Mouse (Mus musculus) monocyte, adult 2 months (primary cell): ENCODE measurements around the gene Iqcf3.
A peak's percentile ranks its signal among the peaks of the same experiment; 100 is the strongest.
"Not testable (repeated sequence)": the region's sequence is repeated elsewhere in the genome, so short reads cannot be mapped to it uniquely, and the experiment has no call there.

Source experiments
- DNase-seq, 2 experiments: peaks; one replicate each; pipeline ENCODE4 v3.0.0; 2022; ENCODE audit warnings: low spot score in 2 of 2, low read depth in 1 of 2

The Iqcf3 gene

DNA sequence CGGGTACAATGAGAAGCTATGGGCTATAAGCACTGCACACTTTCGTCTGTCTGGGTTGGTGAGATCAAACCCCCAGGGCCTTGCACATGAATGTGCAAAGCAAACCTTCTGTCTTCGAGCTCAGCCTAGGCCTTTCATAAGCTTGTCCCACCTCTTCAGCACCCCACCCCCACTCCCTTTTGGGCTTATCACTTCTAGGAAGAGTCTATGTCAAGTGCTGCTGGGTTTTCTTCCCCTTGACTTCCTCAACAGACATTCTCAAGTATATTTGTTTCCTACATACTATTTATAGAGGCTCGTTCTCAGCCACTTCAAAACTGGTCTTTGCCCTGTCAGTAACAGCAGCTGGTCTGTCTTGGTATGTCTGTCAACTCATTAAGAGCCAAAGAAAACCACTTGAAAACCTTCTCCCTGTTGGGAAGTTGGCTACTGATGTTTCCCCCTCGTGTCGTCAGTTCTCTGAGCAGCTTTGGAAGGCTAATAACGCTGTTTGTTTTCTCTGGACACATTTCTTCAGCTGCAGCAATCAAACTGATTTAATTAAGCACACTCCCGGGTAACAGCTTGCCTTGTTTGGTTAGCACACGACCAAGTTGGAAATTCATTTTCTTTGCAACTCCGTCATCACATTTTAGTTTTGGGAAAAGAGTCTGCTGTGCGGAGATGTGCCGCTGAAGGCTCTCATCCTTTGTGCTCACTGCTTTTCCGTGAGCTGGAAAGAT, 48.5 kb downstream of the Iqcf3 start:
- DNase-seq: no peak

DNA sequence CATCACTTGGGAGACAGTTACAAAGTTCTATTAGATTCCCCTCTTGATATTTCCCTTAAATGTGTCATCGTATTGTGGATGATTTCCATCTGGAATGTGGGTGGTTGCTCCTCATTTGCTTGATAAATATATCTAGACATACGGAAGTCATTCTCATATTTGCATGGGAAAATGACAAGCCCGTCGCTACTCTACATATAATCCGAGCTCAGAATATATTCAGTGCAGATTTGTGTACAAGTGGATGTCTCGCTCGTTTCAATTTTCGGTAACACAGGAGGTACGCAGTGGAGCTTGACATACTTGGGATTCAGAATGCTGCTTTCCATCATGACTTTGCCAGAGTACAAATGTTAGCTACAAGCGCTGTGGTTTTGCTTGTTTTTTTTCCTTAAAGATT, 52.1 kb downstream of the Iqcf3 start:
- DNase-seq: no peak

- DNase-seq: no peak
Observed at GRCm38 (mm10) chr9:106504246-106504645, 57.2 kb downstream of the Iqcf3 start.

DNA sequence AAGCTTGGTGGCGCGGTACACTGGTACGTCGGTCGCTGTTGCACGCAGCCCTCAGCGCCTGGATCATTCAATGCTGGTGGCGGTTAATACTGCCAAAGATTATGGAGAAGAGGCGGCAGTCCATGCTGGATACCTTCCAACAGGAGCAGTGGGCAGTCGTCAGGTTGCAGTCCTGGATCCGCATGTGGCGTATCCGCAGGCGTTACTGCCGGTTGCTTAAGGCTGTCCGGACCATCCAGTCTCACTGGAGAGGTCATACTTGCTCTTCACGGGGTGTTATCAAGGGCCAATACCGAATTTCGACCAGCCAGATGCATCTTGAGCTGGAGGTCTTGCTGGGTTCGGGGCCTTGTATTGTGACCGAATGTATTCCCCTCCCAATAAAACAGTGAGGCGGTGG, 59.6 kb downstream of the Iqcf3 start:
- DNase-seq: no peak

- DNase-seq: no peak
Observed at GRCm38 (mm10) chr9:106499667-106500066, 61.8 kb downstream of the Iqcf3 start, which contains the start of gene Iqcf1. Gene Iqcf1 (plus strand): TSS chr9:106499967.

DNA sequence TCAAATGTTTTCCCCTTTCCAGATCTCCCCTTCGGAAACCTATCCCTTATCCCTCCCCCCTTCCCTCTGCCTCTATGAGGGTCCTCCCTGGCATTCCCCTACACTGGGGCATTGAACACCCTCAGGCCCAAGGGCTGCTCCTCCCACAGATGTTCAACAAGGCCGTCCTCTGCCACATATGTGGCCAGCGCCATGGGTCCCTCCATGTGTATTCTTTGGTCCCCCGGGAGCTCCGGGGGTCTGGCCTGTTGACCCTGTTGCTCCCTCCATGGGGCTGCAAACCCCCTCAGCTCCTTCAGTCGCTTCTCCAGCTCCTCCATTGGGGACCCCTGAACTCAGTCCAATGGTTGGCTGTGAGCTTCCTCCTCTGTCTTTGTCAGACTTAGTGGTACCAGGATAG, 73.8 kb downstream of the Iqcf3 start:
- not testable (repeated sequence) for DNase-seq

GRCm38 (mm10) chr9:106485076-106485475, 76.4 kb downstream of the Iqcf3 start:
- peak in 1 of 2 experiments; percentile 0 for DNase-seq

DNA sequence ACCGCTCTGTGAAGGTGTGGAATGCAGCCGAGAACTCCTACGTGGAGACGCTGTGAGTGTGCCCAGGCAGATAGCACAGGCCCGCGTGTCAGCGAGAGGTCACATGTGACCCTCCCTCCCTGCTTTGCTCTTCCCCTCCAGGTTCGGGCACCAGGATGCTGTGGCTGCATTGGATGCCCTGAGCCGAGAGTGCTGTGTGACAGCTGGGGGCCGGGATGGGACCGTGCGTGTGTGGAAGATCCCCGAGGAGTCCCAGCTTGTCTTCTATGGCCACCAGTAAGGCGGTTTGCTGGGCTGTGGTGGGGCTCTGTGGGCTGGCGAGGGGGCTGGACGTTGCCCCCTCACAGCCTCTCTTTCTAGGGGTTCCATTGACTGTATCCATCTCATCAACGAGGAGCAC, 77.8 kb downstream of the Iqcf3 start:
- DNase-seq: peak in 1 of 2 experiments; percentile 0

DNA sequence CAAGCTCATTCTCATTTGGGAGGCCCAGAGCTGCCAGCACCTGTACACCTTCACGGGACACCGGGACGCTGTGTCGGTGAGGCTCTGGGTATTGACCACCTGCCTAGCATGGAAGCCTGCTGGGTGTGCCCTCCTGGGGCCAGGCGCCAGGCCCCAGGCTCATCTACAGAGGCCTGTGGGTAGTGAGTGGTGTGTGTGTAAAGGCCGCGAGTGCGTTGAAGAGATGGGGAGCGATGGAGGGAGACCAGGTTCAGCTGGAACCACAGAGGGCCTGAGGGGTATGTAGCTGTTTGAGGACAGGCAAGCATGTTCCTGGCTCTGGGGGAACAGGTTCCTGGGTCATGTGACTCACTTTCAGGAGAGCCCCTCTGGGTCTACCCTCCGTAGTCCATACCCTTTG, 78.3 kb downstream of the Iqcf3 start:
- DNase-seq: no peak

GRCm38 (mm10) chr9:106482578-106483115, 78.8 kb downstream of the Iqcf3 start:
- peak in 1 of 2 experiments; percentile 0 for DNase-seq

GRCm38 (mm10) chr9:106481676-106482075, 79.8 kb downstream of the Iqcf3 start:
- peak in 1 of 2 experiments; percentile 0 for DNase-seq

DNA sequence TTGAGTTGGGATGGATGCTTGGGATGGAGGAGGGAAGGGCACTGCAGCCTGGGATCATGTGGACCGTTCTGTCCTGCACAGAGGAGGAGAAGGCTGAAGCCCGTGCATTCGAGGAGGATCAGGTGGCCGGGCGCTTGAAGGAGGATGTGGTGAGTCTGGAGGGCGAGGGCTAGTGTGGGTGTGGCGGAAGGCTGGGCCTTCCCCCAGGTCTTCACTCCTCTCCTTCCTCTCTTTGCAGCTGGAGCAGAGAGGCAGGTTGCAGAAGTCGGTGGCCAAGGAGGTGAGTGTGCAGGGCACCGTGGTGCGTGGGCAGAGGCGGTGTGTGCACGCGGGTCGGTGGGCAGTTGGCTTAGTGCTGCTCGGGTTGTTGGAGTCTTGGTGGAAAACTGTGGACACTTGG, 80.4 kb downstream of the Iqcf3 start:
- DNase-seq: peak in 1 of 2 experiments; percentile 1

GRCm38 (mm10) chr9:106480541-106480940, 80.9 kb downstream of the Iqcf3 start:
- no peak for DNase-seq

DNA sequence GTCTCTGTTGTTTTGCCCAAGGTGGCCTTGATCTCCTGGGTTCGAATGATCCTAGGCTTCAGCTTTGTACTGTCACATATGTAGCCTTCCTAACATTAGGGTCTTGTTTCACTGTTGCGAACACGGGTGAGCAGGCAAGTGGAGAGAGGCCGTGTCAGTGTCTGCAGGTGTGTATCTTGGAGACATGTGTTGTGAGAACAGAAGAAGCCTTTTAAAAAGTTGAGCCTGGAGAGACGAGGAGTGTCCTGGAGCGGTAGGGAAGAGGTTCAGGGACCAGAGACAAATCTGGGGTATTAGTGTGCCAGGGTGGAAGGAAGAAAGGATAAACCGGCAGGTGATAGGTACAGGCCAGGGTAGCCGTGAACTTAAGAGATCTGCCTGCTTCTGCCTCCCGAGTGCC, 83.3 kb downstream of the Iqcf3 start:
- no peak for DNase-seq

- no peak for DNase-seq
Observed at GRCm38 (mm10) chr9:106477649-106478048, 83.8 kb downstream of the Iqcf3 start.

- peak; percentile 97 to 99 for DNase-seq
Observed at GRCm38 (mm10) chr9:106476924-106477484, 84.4 kb downstream of the Iqcf3 start, which contains the start of gene Parp3. Gene Parp3 (minus strand): TSS chr9:106476949.

- DNase-seq: peak in 1 of 2 experiments; percentile 49
Observed at GRCm38 (mm10) chr9:106476002-106476923, 85.2 kb downstream of the Iqcf3 start.

DNA sequence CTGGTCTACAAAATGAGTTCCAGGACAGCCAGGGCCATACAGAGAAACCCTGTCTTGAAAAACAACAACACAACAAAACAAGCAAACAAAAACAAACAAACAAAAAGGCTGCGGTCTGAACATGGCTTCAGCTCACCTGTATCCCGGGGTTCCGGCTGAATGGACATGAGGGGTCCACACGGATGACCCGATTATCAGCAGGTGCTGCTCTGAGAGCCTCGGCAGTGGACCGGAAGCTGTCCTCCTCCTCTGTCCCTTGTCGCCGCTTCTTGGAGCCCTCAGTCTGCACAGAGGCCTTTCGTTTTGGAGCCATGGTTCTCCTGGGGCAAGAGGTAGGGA, 85.8 kb downstream of the Iqcf3 start, which contains the start of gene Rrp9:
Gene Rrp9, plus strand, starts transcription at position 301 of the 339 bp plus-strand sequence.
- no peak for DNase-seq

GRCm38 (mm10) chr9:106475046-106475445, 86.4 kb downstream of the Iqcf3 start:
- no peak for DNase-seq

- no peak for DNase-seq
Observed at GRCm38 (mm10) chr9:106474456-106474855, 87.0 kb downstream of the Iqcf3 start.

GRCm38 (mm10) chr9:106473753-106474105, 87.7 kb downstream of the Iqcf3 start:
- DNase-seq: no peak
